Mouse (Mus musculus) neural tube, embryonic 13.5 days (tissue): Measurements from ENCODE around the gene Wars2. TPM values are rescaled to one million over a fixed set of nuclear protein-coding genes. Genes with fewer than 3 reads are reported as not detected.

ENCODE experiments used
- ATAC-seq: fragments of 200-750 bp; cut with Nextera tagmentation; 2 replicates; pipeline ENCODE4 v1.8.0; 2017; ENCODE audit warnings: low read depth, mild to moderate bottlenecking, moderate TSS enrichment, moderate library complexity
- H3K27ac ChIP-seq: fragments of 300-500 bp; sonication (generic); replicated peaks from 2 replicates; pipeline ENCODE4 v1.5.1; 2015; ENCODE audit warnings: moderate library complexity, mild to moderate bottlenecking, inconsistent platforms
- H3K27me3 ChIP-seq: fragments of 300-500 bp; sonication (generic); 2 replicates; pipeline ENCODE4 v1.6.1; 2015; ENCODE audit warnings: mild to moderate bottlenecking, inconsistent platforms
- H3K36me3 ChIP-seq: fragments of 300-500 bp; sonication (generic); 2 replicates; pipeline ENCODE4 v1.6.1; 2015; ENCODE audit warnings: mild to moderate bottlenecking, inconsistent platforms
- H3K4me1 ChIP-seq: fragments of 300-500 bp; sonication (generic); replicated peaks from 2 replicates; pipeline ENCODE4 v1.6.1; 2015; ENCODE audit warnings: inconsistent platforms
- H3K4me2 ChIP-seq: fragments of 300-500 bp; sonication (generic); 2 replicates; pipeline ENCODE4 v1.6.1; 2015; ENCODE audit warnings: inconsistent platforms, mild to moderate bottlenecking, moderate library complexity
- H3K4me3 ChIP-seq: fragments of 300-500 bp; sonication (generic); 2 replicates; pipeline ENCODE4 v1.5.1; 2015; ENCODE audit warnings: mild to moderate bottlenecking, inconsistent platforms
- H3K9ac ChIP-seq: fragments of 300-500 bp; sonication (generic); 2 replicates; pipeline ENCODE4 v1.6.1; 2015; ENCODE audit warnings: moderate library complexity, mild to moderate bottlenecking, inconsistent platforms
- H3K9me3 ChIP-seq: fragments of 300-500 bp; sonication (generic); 2 replicates; pipeline ENCODE4 v1.6.1; 2016; ENCODE audit warnings: inconsistent platforms
- WGBS: fragments of 180-500 bp; shearing (Covaris S2); methylation state at CpG from one replicate; pipeline ENCODE4 v1.1.7; 2015; 5-methylcytosine and 5-hydroxymethylcytosine counted together
- polyA plus RNA-seq: library from polyadenylated mRNA; unstranded; fragments of >200 nt; fragmentation: Nextera tagmentation; extraction: Ambion mirVana; gene quantifications from 2 replicates; pipeline ENCODE4 v1.2.1, GENCODE M21; 2015

The Wars2 gene
- polyA plus RNA-seq, 1 experiment from 2014 or later, result 6.3 TPM

GRCm38 (mm10) chr3:99240811-99241738 lies 100.2 kb downstream of the Wars2 start:
- Histone ChIP-seq H3K4me2 (0 out of 2 replicates have a peak overlapping the region, but pooled peaks have one; percentile 16), H3K4me3 (no peak overlapping the region)

GRCm38 (mm10) chr3:99242481-99242880 lies 101.6 kb downstream of the Wars2 start:
- Histone ChIP-seq H3K27me3 (peaks cover 100% of the 10 kb centered on the region), H3K9ac (no peak overlapping the region), H3K4me2 (no peak overlapping the region), H3K36me3 (no peaks in the 10 kb centered on the region), H3K27ac (no peak overlapping the region), H3K9me3 (no peaks in the 10 kb centered on the region), H3K4me3 (no peak overlapping the region), H3K4me1 (0 out of 2 replicates have a peak, but pooled peaks cover 8% of the 10 kb centered on the region)
- ATAC-seq, result no peak
- 2% methylated on average over 8 of the region's 8 CpGs for WGBS

More at GRCm38 (mm10) chr3:99240811-99241738, 100.2 kb downstream of the Wars2 start:
- H3K9me3 ChIP-seq, result no peaks in the 10 kb centered on the region
- WGBS, result under 1% methylated on average over 50 of the region's 50 CpGs
- ATAC-seq, result no peak
- no peak overlapping the region for H3K9ac ChIP-seq
- peaks cover 99% of the 10 kb centered on the region for H3K27me3 ChIP-seq
- no peaks in the 10 kb centered on the region for H3K36me3 ChIP-seq
- H3K27ac ChIP-seq, result no peak overlapping the region
- 0 out of 2 replicates have a peak, but pooled peaks cover 8% of the 10 kb centered on the region for H3K4me1 ChIP-seq

- no peak overlapping the region for H3K4me2 ChIP-seq
- ATAC-seq, result no peak
- no peak overlapping the region for H3K9ac ChIP-seq
- peaks cover 100% of the 10 kb centered on the region for H3K27me3 ChIP-seq
- 0 out of 2 replicates have a peak, but pooled peaks cover 8% of the 10 kb centered on the region for H3K4me1 ChIP-seq
- H3K36me3 ChIP-seq, result no peaks in the 10 kb centered on the region
- H3K9me3 ChIP-seq, result no peaks in the 10 kb centered on the region
- no peak overlapping the region for H3K4me3 ChIP-seq
- no peak overlapping the region for H3K27ac ChIP-seq
- WGBS, result 6% methylated on average over 3 of the region's 3 CpGs
Measured at GRCm38 (mm10) chr3:99245341-99245740, 104.5 kb downstream of the Wars2 start.

DNA sequence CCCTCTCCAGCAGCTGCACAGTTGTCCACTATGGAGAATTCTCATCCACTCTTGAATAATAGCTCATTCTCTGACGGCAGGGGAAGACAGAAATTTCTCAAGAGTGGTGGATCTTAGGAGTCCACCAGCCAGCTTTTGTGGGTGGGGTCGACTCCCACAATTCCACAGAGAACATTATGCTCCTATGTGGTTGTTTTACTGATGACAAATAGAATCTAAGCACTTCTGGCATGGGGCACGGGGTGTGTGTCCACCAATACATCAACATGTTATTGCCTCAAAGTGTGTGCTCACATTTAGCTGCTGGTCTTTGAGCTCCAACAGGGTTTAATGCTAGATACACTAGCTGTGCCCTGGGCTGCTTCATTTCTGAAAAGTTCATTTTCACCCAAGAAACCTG lies 105.8 kb downstream of the Wars2 start:
- no peak overlapping the region for H3K4me3 ChIP-seq
- no peak overlapping the region for H3K4me2 ChIP-seq
- WGBS, result 25% methylated on average over 3 of the region's 3 CpGs
- H3K27me3 ChIP-seq, result peaks cover 100% of the 10 kb centered on the region
- no peaks in the 10 kb centered on the region for H3K4me1 ChIP-seq
- H3K27ac ChIP-seq, result no peak overlapping the region
- H3K36me3 ChIP-seq, result no peaks in the 10 kb centered on the region
- H3K9me3 ChIP-seq, result no peaks in the 10 kb centered on the region
- H3K9ac ChIP-seq, result no peak overlapping the region
- no peak for ATAC-seq

DNA sequence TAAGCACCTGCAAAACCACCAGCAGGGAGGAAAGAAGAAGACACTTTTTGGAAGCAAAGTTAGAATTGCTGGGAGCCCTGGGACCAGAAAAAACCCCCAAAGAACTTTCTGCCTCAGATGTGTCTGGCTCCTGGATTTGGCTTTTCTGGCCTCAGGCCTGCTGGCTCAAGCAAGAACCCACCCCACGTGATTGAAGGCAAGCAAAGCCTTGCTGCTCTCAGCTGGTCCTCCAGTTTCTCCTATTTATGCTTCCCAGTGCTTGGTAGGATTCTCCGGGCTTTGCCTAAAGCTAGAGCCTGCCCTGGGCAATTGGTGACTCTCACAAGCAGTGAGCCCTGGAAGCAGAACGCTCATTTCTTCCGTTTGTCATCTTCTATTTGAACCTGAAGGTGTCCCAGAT lies 106.7 kb downstream of the Wars2 start:
- Histone ChIP-seq H3K9me3 (no peaks in the 10 kb centered on the region), H3K27ac (no peak overlapping the region), H3K9ac (no peak overlapping the region), H3K27me3 (peaks cover 100% of the 10 kb centered on the region), H3K36me3 (no peaks in the 10 kb centered on the region), H3K4me1 (no peaks in the 10 kb centered on the region), H3K4me3 (no peak overlapping the region), H3K4me2 (no peak overlapping the region)
- WGBS, result 1% methylated on average over 4 of the region's 4 CpGs
- no peak for ATAC-seq

DNA sequence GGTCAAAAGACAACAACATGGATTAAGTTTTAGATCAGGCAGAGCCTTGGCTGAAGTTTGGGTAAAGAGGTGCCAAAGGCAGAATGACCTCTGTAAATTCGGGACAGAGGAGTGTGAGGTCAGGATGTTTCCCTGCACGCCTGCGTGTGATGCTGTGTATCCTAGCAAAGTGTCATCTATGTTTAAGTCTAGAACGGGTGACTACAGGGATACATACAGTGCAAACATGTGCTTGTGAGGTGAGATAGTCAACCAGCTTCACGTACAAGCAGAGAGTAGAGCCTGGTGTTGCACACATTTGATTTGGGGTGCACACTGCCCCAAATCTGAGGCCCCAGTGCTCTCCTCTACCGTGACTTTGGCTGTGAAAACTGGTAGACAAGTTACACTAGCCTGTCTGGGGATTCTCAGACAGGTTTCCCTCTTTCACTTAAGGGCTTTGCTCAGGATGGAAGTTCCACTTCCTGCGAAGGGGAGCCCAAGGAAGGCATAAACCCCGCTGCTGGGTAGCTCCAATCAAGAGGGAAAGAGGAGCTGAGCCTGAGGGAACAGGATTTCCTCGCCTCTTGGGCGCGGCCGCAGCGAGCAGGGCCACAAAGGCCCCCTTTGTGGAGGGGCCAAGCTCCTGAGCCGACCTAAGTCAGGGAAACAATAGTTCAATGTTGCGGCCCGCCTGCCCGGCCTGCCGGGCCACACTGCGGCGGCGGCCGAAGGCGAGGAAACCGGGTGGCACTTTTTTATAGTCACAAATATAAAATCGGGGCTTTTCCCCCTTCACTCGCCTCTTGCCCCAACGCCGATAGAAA lies 107.3 kb downstream of the Wars2 start:
- ATAC-seq, result no peak
- H3K27me3 ChIP-seq, result peaks cover 100% of the 10 kb centered on the region
- no peaks in the 10 kb centered on the region for H3K4me1 ChIP-seq
- no peaks in the 10 kb centered on the region for H3K9me3 ChIP-seq
- no peak overlapping the region for H3K9ac ChIP-seq
- H3K4me2 ChIP-seq, result no peak overlapping the region
- H3K27ac ChIP-seq, result no peak overlapping the region
- no peak overlapping the region for H3K4me3 ChIP-seq
- no peaks in the 10 kb centered on the region for H3K36me3 ChIP-seq
- 1% methylated on average over 28 of the region's 28 CpGs for WGBS

DNA sequence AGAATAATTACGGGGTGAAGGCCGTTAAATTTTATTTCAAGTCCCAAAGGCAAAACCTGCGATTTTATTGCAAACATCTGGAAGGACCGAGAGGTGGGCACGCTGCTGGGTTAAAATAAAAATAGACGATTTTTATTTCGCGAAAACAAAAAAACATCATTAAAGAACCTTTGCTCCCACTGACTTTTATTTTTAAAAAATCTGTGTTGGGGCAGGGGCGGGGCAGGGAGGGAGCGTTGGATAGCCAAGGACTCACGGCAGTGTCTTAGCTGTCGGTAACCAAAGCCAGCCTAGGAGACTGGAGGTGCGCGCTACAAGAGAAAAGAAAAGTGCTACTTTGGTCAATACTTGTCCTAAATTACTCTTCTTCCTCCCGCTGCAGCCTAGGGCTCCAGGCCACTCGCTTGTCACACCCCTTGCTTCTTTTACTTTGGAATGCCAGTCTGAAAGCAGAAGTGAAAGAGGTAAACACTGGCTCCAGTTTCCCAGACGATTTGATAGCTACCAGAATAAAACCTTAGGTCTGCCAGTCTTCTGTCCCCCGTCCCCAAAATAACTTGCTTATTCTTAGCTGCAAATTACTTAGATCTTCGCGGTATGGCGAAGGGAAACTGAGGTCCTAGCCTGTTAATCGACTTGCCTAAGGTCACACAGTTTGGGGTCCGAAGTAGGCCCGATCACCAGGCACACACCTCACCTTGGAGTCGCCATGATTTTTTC lies 108.1 kb downstream of the Wars2 start:
- Histone ChIP-seq H3K9me3 (no peaks in the 10 kb centered on the region), H3K27ac (no peak overlapping the region), H3K9ac (no peak overlapping the region), H3K4me2 (no peak overlapping the region), H3K27me3 (peaks cover 100% of the 10 kb centered on the region), H3K4me3 (no peak overlapping the region), H3K4me1 (peaks cover 6% of the 10 kb centered on the region), H3K36me3 (no peaks in the 10 kb centered on the region)
- under 1% methylated on average over 25 of the region's 25 CpGs for WGBS
- ATAC-seq, result no peak

DNA sequence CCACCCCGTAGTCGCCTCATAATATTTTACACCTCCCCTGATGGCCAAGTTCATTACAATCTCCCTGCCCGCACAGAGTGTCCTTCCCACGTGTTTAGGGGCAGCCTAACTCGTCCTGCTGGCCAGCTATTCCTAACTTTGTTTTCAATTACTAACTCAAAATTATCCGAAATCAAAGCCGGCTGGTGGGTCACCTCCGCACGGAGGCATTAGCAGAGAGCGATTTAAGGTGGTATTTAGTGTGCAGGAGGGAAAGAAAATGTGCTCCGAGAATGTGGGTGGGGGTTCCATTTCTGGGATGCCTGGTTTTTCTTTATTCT lies 108.6 kb downstream of the Wars2 start:
- under 1% methylated on average over 11 of the region's 11 CpGs for WGBS
- no peak overlapping the region for H3K4me2 ChIP-seq
- H3K4me3 ChIP-seq, result no peak overlapping the region
- H3K4me1 ChIP-seq, result peaks cover 10% of the 10 kb centered on the region
- H3K36me3 ChIP-seq, result no peaks in the 10 kb centered on the region
- no peak for ATAC-seq
- peaks cover 100% of the 10 kb centered on the region for H3K27me3 ChIP-seq
- no peak overlapping the region for H3K27ac ChIP-seq
- no peak overlapping the region for H3K9ac ChIP-seq
- H3K9me3 ChIP-seq, result no peaks in the 10 kb centered on the region

DNA sequence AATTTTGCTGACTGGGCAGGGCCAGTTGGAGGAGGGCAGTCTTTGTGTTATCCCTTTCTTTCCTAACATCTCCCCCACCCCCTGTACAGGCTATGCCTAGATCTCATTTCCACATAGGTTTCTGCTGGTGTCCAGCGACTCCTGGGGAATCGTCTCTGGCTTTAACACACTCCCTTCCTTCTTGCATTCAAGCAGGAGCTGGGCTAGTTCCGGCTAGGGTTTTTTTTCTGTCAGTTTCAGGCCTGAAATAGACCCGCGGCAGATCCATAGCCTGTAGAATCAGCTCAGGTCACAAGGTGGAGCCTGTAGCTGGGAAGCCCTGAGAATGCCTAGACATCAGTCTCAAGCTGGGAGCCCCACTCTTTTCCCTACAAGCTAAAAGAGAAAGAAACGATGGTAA lies 109.0 kb downstream of the Wars2 start:
- no peak for ATAC-seq
- no peak overlapping the region for H3K4me2 ChIP-seq
- WGBS, result under 1% methylated on average over 6 of the region's 6 CpGs
- no peaks in the 10 kb centered on the region for H3K36me3 ChIP-seq
- H3K9ac ChIP-seq, result no peak overlapping the region
- no peaks in the 10 kb centered on the region for H3K9me3 ChIP-seq
- no peak overlapping the region for H3K27ac ChIP-seq
- H3K4me3 ChIP-seq, result no peak overlapping the region
- peaks cover 100% of the 10 kb centered on the region for H3K27me3 ChIP-seq
- peaks cover 10% of the 10 kb centered on the region for H3K4me1 ChIP-seq

GRCm38 (mm10) chr3:99251271-99252165 lies 110.7 kb downstream of the Wars2 start:
- 9% methylated on average over 6 of the region's 6 CpGs for WGBS

GRCm38 (mm10) chr3:99252461-99253091 lies 111.7 kb downstream of the Wars2 start:
- Histone ChIP-seq H3K36me3 (no peaks in the 10 kb centered on the region), H3K4me1 (peaks cover 10% of the 10 kb centered on the region), H3K4me2 (no peak overlapping the region), H3K9ac (no peak overlapping the region), H3K27me3 (peaks cover 100% of the 10 kb centered on the region), H3K4me3 (no peak overlapping the region), H3K27ac (no peak overlapping the region), H3K9me3 (no peaks in the 10 kb centered on the region)
- 2% methylated on average over 16 of the region's 16 CpGs for WGBS
- ATAC-seq, result no peak

More at GRCm38 (mm10) chr3:99251271-99252165, 110.7 kb downstream of the Wars2 start:
- H3K9ac ChIP-seq, result no peak overlapping the region
- ATAC-seq, result no peak
- no peak overlapping the region for H3K4me2 ChIP-seq
- no peak overlapping the region for H3K4me3 ChIP-seq
- H3K36me3 ChIP-seq, result no peaks in the 10 kb centered on the region
- no peaks in the 10 kb centered on the region for H3K9me3 ChIP-seq
- peaks cover 100% of the 10 kb centered on the region for H3K27me3 ChIP-seq
- peaks cover 10% of the 10 kb centered on the region for H3K4me1 ChIP-seq
- H3K27ac ChIP-seq, result no peak overlapping the region
